Mouse (Mus musculus): Measurements from ENCODE around the gene Slc7a8. TPM values are rescaled to one million over a fixed set of nuclear protein-coding genes. Genes with fewer than 3 reads are reported as not detected.
"Not testable (repeated sequence)": the region's sequence is repeated elsewhere in the genome, so short reads cannot be mapped to it uniquely, and the experiment has no call there.

Gene Slc7a8
- total RNA-seq, 1 experiment, result 0.36 TPM

DNA sequence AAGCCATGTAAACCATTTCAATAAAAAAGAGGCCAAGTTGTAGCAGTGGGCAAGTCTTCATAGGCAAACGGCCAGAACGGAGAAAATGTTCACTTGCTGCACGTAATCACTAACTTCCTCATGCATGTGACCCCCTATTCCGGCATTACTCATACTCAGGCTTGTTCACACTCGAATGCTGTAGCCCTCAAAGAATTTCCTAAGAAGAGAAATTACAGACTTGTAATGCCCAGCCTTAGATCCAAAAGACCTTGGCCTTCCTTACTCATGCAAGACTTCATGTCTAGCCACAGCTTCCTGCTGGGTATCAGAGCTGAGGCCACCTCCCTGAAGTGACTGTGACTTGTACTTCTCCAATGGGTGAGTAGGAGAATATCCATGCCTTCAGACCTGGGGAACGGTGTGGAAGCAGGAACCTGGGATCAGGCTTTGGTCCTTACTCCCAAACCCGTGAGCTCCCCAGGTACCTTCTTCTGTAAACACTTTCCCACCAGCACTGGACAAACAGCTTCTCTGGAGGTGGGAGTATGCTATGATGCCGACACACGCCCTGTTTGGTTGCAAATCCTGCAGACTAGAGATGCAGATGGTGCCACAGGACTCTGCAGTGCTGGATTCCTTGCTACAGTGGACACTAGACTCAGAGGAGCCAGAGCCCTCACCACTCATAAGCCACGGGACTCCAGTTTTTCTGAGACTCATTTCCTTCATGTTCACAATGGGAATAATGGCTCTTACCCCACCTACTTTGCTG is 13.3 kb downstream of the Slc7a8 start:
- Histone ChIP-seq H3K9me3 (ENCODE audit: control insufficient read depth, insufficient read depth, low read depth, low read length) (no peaks in the 10 kb centered on the region), H3K27ac (ENCODE audit: insufficient read depth, low read depth, low read length, poor library complexity, severe bottlenecking) (no peak overlapping the region), H3K4me3 (ENCODE audit: insufficient read depth in 1 of 2, low read depth in 1 of 2, low read length in 2 of 2, poor library complexity in 1 of 2, severe bottlenecking in 1 of 2) (no peak overlapping the region), H3K4me1 (ENCODE audit: control insufficient read depth in 2 of 2, insufficient read depth in 2 of 2, low read length in 2 of 2, poor library complexity in 1 of 2) (no peaks in the 10 kb centered on the region), H3K9ac (ENCODE audit: insufficient read depth, low read depth, low read length, poor library complexity, severe bottlenecking) (no peak overlapping the region), H3K36me3 (ENCODE audit: control insufficient read depth, insufficient read depth, low read length, poor library complexity, severe bottlenecking) (no peaks in the 10 kb centered on the region)
- in situ Hi-C loops (cut with MboI; ENCODE audit: low sequenced_read_pairs in 2 of 2, unreplicated experiment in 2 of 2), result no loop called here
- no peak for DNase-seq (ENCODE audit: low read depth, low spot score)
- TF ChIP-seq ZNF384 (IDR thresholded peaks at IDR 0.05; ENCODE audit: low read depth, low read length), result no peak
- TF ChIP-seq MAFK (IDR thresholded peaks at IDR 0.05; ENCODE audit: insufficient read depth, low read depth, low read length), result no peak
- no peak for TF ChIP-seq HCFC1 (IDR thresholded peaks at IDR 0.05; ENCODE audit: borderline replicate concordance, insufficient read depth, low read length)
- no peak for TF ChIP-seq CHD2 (IDR thresholded peaks at IDR 0.05; ENCODE audit: low read depth, low read length)
- no peak for TF ChIP-seq ZC3H11A (IDR thresholded peaks at IDR 0.05; ENCODE audit: borderline replicate concordance, low read depth, low read length)

DNA sequence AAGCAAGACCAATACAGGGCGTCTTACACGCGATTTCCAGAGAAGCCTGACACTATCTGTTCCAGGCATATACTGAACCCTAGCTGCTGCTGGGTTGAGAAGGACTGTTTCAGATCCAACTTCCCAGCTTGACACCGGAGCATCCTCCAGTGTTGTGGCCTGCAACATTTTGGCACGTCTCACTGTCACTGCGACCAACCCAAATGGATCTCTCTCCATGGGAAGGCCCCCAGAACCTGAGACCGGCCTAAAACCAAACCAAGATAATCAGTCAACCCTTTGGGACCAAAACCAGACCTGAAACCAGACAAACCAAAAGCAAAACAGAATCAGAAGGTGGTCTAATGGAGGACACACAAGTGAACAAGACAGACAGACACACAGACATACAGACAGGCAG is 14.8 kb downstream of the Slc7a8 start:
- H3K9ac ChIP-seq (ENCODE audit: insufficient read depth, low read depth, low read length, poor library complexity, severe bottlenecking); H3K27ac ChIP-seq (ENCODE audit: insufficient read depth, low read depth, low read length, poor library complexity, severe bottlenecking); in situ Hi-C loops (cut with MboI; ENCODE audit: low sequenced_read_pairs in 2 of 2, unreplicated experiment in 2 of 2); H3K4me1 ChIP-seq (ENCODE audit: control insufficient read depth in 2 of 2, insufficient read depth in 2 of 2, low read length in 2 of 2, poor library complexity in 1 of 2); H3K4me3 ChIP-seq (ENCODE audit: insufficient read depth in 1 of 2, low read depth in 1 of 2, low read length in 2 of 2, poor library complexity in 1 of 2, severe bottlenecking in 1 of 2); H3K36me3 ChIP-seq (ENCODE audit: control insufficient read depth, insufficient read depth, low read length, poor library complexity, severe bottlenecking); DNase-seq (ENCODE audit: low read depth, low spot score); H3K9me3 ChIP-seq (ENCODE audit: control insufficient read depth, insufficient read depth, low read depth, low read length): not testable (repeated sequence)

DNA sequence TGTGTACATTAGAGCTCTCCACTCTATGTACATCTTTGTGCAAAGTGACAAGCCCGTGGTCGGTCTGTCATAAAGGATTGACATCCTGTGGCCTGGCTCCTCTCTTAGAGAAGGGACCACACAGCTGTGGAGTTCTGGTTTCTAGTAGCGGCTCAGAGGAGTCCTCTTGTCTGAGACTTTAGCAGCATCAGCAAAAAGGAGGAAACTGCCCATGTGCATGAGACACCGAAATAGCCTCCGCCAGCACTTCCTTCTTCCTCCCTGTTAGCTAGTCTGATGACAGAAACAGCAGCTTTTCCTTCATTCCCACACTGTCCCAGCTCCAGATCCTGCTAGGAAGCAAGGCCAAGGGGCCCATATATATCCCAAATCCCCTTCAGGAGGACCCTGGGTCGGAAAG is 25.4 kb downstream of the Slc7a8 start:
- 0 out of 4 replicates have a peak, but pooled peaks cover 1 to 3% of the 10 kb centered on the region in 2 experiments for H3K4me1 ChIP-seq (ENCODE audit: control insufficient read depth in 2 of 2, insufficient read depth in 2 of 2, low read length in 2 of 2, poor library complexity in 1 of 2)
- H3K27ac ChIP-seq (ENCODE audit: insufficient read depth, low read depth, low read length, poor library complexity, severe bottlenecking), result no peak overlapping the region
- in situ Hi-C loops (cut with MboI; ENCODE audit: low sequenced_read_pairs in 2 of 2, unreplicated experiment in 2 of 2), result no loop called here
- no peaks in the 10 kb centered on the region for H3K36me3 ChIP-seq (ENCODE audit: control insufficient read depth, insufficient read depth, low read length, poor library complexity, severe bottlenecking)
- no peak overlapping the region for H3K9ac ChIP-seq (ENCODE audit: insufficient read depth, low read depth, low read length, poor library complexity, severe bottlenecking)
- H3K4me3 ChIP-seq (ENCODE audit: insufficient read depth in 1 of 2, low read depth in 1 of 2, low read length in 2 of 2, poor library complexity in 1 of 2, severe bottlenecking in 1 of 2), result no peak overlapping the region
- no peak for DNase-seq (ENCODE audit: low read depth, low spot score)
- TF ChIP-seq CHD2 (IDR thresholded peaks at IDR 0.05; ENCODE audit: low read depth, low read length) (no peak), MAFK (IDR thresholded peaks at IDR 0.05; ENCODE audit: insufficient read depth, low read depth, low read length) (no peak), ZNF384 (IDR thresholded peaks at IDR 0.05; ENCODE audit: low read depth, low read length) (no peak), ZC3H11A (IDR thresholded peaks at IDR 0.05; ENCODE audit: borderline replicate concordance, low read depth, low read length) (no peak), HCFC1 (IDR thresholded peaks at IDR 0.05; ENCODE audit: borderline replicate concordance, insufficient read depth, low read length) (no peak)
- H3K9me3 ChIP-seq (ENCODE audit: control insufficient read depth, insufficient read depth, low read depth, low read length), result no peaks in the 10 kb centered on the region

DNA sequence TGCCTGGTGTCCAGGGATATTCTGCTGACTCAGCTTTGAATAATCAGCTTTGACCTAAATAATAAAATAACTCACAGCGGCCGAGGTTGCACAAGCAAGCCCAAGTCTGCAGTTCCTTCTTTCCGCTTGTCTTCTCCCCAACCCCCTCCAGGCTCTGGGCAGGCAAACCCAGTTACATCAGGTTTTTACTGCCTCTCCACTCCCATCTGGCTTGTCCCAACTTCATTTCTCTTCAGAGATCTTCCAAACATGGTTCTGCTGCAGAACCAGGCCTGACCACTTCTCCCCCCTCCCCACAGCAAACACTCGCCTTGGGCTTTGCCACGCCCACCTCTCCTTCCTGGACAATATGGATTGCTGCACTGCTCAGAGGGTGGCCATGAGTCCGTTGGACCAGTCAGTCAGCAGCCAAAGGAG is 27.1 kb downstream of the Slc7a8 start:
- in situ Hi-C loops (cut with MboI; ENCODE audit: low sequenced_read_pairs in 2 of 2, unreplicated experiment in 2 of 2), result no loop called here
- TF ChIP-seq ZNF384 (IDR thresholded peaks at IDR 0.05; ENCODE audit: low read depth, low read length) (no peak), MAFK (IDR thresholded peaks at IDR 0.05; ENCODE audit: insufficient read depth, low read depth, low read length) (peak; percentile 95)
- Histone ChIP-seq H3K9me3 (ENCODE audit: control insufficient read depth, insufficient read depth, low read depth, low read length) (no peaks in the 10 kb centered on the region), H3K4me1 (ENCODE audit: control insufficient read depth in 2 of 2, insufficient read depth in 2 of 2, low read length in 2 of 2, poor library complexity in 1 of 2) (0 out of 4 replicates have a peak, but pooled peaks cover 1 to 3% of the 10 kb centered on the region in 2 experiments), H3K27ac (ENCODE audit: insufficient read depth, low read depth, low read length, poor library complexity, severe bottlenecking) (no peak overlapping the region), H3K9ac (ENCODE audit: insufficient read depth, low read depth, low read length, poor library complexity, severe bottlenecking) (no peak overlapping the region), H3K36me3 (ENCODE audit: control insufficient read depth, insufficient read depth, low read length, poor library complexity, severe bottlenecking) (no peaks in the 10 kb centered on the region), H3K4me3 (ENCODE audit: insufficient read depth in 1 of 2, low read depth in 1 of 2, low read length in 2 of 2, poor library complexity in 1 of 2, severe bottlenecking in 1 of 2) (no peak overlapping the region)
- DNase-seq (ENCODE audit: low read depth, low spot score), result no peak

DNA sequence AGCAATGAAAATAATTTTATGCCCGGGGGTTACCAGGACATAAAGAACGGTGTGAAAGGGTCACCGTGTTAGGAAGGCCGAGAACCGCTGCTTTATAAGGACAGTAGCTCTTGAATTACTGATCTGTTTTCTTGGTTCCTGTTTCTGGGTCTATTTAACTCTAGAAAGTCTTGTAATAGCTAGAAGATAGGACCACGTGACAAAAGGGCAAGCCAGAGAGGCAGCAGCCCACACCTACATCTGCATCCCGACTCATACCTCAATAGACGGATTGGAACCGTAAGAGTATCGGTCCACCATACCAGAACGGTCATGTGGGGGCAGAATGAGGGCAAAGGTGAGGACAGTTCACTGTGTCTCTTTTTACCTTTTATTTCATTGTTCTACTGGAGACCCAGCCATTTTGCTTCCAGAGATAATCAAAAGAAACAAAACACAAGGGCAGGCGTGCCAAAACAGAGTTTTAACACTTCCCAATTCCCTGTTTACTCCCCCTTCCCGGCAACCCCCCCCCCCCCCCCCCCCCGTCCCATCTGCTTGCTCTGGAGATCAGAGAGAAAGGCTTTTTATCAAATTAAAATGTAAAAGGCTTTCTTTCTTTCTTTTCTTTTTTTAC is 27.7 kb downstream of the Slc7a8 start:
- Histone ChIP-seq H3K9me3 (ENCODE audit: control insufficient read depth, insufficient read depth, low read depth, low read length) (no peaks in the 10 kb centered on the region), H3K4me1 (ENCODE audit: control insufficient read depth in 2 of 2, insufficient read depth in 2 of 2, low read length in 2 of 2, poor library complexity in 1 of 2) (0 out of 4 replicates have a peak, but pooled peaks cover 1 to 3% of the 10 kb centered on the region in 2 experiments), H3K4me3 (ENCODE audit: insufficient read depth in 1 of 2, low read depth in 1 of 2, low read length in 2 of 2, poor library complexity in 1 of 2, severe bottlenecking in 1 of 2) (no peak overlapping the region), H3K36me3 (ENCODE audit: control insufficient read depth, insufficient read depth, low read length, poor library complexity, severe bottlenecking) (no peaks in the 10 kb centered on the region), H3K27ac (ENCODE audit: insufficient read depth, low read depth, low read length, poor library complexity, severe bottlenecking) (no peak overlapping the region), H3K9ac (ENCODE audit: insufficient read depth, low read depth, low read length, poor library complexity, severe bottlenecking) (no peak overlapping the region)
- no peak for TF ChIP-seq ZC3H11A (IDR thresholded peaks at IDR 0.05; ENCODE audit: borderline replicate concordance, low read depth, low read length)
- TF ChIP-seq MAFK (IDR thresholded peaks at IDR 0.05; ENCODE audit: insufficient read depth, low read depth, low read length), result no peak
- TF ChIP-seq ZNF384 (IDR thresholded peaks at IDR 0.05; ENCODE audit: low read depth, low read length), result no peak
- TF ChIP-seq HCFC1 (IDR thresholded peaks at IDR 0.05; ENCODE audit: borderline replicate concordance, insufficient read depth, low read length), result no peak
- no peak for TF ChIP-seq CHD2 (IDR thresholded peaks at IDR 0.05; ENCODE audit: low read depth, low read length)
- DNase-seq (ENCODE audit: low read depth, low spot score), result no peak
- in situ Hi-C loops (cut with MboI; ENCODE audit: low sequenced_read_pairs in 2 of 2, unreplicated experiment in 2 of 2), result no loop called here

Measured in ES-E14 (cell line).